Mouse (Mus musculus): ENCODE results near the gene Fancd2. TPM values are rescaled to one million over a fixed set of nuclear protein-coding genes. Genes with fewer than 3 reads are reported as not detected.

Gene Fancd2
- total RNA-seq, 1 experiment from 2014 or later: 31.8 TPM

DNA sequence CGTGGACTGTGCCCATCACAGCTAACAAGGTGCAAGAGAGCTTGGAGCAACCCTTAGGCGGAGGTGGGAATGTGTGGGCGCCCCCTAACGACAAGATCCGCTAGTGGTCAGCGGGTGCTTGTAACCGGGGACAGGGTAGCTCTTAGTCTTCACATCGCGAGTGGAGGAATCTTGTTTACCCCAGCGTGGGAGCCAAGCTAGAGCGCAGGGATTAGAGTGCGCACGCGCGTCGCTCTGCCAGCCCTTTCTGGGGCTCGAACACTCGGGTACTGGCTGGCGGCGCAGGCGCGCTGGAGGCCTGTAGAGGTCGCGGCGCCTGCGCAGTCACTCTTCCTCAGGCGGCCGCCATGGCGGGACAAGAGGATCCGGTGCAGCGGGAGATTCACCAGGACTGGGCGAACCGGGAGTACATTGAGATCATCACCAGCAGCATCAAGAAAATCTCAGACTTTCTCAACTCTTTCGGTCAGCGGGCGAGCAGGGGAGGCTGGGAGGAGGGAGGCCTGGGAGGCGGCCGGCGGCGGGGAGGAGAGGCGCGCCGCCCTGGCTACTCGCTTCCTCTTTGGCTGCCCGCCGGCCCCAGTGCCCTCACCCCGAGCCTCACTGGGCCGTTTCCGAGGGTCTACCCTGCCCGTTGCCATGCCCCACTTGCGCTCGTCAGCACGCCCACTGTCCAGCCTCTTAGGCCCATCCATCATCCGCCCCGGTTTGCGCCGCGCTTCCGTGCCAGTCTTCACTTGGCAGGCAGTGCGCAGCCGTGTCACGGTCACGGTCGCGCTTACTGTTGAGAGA is 73.1 kb downstream of the Fancd2 start, which contains the start of gene Brk1:
TSS of gene Brk1 (plus strand) at position 341 of the 792 bp plus-strand sequence.
- ATAC-seq (replicated peaks; ENCODE audit: low read depth, poor library complexity, severe bottlenecking): peak; percentile 82

DNA sequence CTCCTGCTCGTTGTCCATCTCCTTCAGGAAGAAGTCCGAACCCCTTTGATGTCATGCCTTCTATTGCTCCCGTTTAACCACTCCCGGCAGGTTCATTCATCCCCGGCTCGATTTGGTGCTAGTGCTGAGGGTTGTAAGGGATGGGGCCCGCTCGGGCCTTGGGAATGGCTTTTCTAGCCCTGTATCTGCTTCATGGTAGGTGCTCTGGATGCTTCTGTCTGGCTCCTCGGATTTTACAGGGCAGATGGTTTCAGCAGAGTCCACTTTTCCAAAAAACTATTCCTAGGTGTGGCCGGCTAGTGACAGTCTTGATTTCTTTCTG is 73.7 kb downstream of the Fancd2 start:
- ATAC-seq (replicated peaks; ENCODE audit: low read depth, poor library complexity, severe bottlenecking): no peak

DNA sequence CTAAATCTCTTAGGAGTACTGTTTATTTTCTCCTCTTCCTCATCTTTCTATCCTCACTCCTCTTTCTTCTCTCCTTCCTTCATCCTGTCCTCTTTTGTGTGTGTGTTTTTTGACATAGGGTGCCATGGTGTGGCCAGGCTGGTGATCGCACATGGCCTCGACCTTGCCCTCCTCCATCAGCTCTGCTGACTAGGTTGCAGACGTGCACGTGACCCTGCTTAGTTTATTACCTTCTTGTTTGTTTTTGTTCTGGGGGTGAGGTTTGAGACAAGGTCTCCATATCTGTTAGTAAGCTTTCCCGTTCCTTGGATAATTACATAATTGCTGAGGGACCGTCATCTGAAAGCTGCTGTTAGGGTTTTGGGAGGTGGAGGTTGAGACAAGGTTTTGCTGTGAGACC is 77.4 kb downstream of the Fancd2 start:
- ATAC-seq (replicated peaks; ENCODE audit: low read depth, poor library complexity, severe bottlenecking): no peak

DNA sequence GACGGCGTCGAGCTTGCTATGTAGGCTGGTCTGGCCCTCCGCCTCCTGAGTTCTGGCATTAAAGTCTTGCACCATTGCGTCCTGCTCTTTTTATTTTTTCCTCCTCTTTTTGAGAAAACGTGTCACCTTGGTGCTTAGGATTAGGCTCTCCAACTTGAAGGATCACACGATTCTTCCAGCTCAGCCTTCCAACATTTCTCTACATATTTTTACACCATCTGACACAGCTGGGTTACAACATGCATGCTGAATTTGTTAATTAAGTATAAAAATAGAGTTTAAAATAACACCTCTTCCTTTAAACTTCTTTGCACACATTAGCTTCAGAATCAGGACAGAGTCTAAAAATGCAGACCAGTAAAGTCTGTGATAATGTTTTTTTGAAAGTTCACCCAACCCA is 77.8 kb downstream of the Fancd2 start:
- ATAC-seq (replicated peaks; ENCODE audit: low read depth, poor library complexity, severe bottlenecking): no peak

DNA sequence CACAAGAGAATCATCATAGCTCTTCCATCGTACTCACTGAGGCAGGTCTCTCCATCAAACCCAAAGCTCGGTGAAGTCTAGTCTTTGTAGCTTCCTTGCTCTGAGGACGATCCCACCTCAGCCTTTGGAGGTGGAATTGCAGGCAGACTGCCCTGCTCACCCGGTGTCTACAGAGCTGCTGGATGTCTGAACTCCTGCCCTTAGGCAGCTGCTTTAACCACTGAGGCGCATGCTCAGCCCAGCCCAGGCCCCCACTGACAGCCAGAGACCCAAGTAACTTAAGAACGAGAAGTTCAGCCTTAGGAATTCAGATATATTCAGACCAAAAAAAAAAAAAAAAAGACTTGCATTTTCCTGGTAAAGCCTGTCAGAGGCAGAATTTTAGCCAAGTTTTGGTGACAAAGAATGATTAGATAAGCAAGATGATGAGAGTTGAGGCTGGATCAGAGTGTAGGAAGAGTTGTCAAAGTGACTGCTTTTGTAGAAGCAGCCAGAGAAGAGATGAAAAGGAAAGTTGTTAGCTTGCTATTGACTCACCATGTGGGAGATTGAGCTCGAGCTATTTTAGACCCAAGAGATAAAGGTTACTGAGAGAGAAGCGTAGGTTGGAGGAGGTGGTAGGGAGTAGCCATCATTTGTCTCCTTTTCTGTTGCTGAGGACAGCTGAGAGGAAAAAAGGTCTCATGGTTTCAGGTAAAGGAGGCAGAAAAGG is 80.9 kb downstream of the Fancd2 start:
- ATAC-seq (replicated peaks; ENCODE audit: low read depth, poor library complexity, severe bottlenecking): no peak

DNA sequence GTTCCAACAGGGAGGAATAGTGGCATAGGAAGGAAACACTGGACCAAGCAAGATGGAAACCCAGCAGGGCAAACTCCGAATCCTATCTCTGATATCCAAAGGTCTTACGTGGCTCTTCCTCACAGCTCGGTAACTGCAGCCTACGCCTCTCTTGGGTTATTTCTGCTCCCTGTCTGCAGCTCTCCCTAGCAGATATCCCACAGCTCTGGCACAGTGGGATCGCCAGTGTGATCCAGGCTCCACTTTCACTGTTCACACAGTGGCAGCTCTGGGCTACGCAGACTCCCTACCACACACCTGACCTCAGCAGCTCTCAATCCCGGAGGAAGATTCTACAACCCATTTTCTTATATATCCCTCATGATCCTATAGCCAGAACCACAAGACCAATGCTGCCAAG is 82.7 kb downstream of the Fancd2 start:
- no peak for ATAC-seq (replicated peaks; ENCODE audit: low read depth, poor library complexity, severe bottlenecking)

DNA sequence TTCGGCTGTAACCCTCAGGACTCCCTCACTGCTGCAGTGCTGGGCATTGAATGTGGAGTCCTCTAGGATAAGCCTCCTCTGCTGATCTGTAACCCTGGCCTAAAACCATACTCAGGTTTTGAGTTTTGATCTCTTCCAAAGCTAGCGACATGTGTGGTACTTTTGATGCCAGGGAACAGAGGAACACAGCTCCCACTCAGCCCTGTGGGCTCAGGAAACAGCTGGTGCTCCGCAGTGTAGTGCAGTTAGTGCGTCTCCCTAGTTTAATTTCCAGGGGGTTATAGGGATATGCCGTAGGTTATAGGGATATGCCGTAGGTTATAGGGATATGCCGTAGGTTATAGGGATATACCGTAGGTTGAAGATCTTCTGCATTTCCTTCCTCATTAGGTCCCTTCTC is 83.5 kb downstream of the Fancd2 start:
- ATAC-seq (replicated peaks; ENCODE audit: low read depth, poor library complexity, severe bottlenecking): no peak

DNA sequence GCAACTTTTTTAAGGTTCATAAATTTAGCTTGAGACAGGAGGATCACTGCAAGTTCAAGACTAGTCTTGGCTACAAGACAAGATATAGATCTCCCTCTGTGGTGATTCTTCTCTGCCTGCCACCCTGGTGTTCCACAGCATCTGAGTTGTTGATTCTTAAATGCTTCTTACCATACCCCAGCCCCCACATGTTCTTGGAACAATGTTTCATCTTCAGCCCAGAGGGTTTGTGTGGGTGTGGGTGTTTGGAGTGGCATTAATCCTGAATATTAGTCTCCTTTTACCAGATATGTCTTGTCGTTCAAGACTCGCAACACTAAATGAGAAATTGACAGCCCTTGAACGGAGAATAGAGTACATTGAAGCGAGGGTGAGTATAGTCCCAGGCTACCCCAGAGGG is 84.0 kb downstream of the Fancd2 start:
- no peak for ATAC-seq (replicated peaks; ENCODE audit: low read depth, poor library complexity, severe bottlenecking)

DNA sequence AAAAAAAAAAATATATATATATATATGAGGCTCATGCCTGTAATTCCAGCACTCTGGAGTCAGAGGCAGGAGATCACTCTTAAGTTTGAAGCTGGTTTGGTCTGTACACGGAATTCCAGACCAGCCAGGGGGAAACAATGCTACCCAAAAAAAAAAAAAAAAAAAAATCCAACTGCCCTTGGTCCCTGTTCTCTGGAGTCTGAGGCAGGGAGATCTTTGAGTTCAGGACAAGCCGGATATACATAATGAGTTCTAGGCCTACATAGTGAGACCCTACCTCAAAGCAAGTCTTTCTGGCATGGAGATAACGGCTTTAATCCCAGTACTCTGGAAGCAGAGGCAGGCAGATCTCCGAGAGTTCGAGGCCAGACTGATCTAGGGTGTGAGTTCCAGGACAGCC is 91.9 kb downstream of the Fancd2 start:
- no peak for ATAC-seq (replicated peaks; ENCODE audit: low read depth, poor library complexity, severe bottlenecking)

DNA sequence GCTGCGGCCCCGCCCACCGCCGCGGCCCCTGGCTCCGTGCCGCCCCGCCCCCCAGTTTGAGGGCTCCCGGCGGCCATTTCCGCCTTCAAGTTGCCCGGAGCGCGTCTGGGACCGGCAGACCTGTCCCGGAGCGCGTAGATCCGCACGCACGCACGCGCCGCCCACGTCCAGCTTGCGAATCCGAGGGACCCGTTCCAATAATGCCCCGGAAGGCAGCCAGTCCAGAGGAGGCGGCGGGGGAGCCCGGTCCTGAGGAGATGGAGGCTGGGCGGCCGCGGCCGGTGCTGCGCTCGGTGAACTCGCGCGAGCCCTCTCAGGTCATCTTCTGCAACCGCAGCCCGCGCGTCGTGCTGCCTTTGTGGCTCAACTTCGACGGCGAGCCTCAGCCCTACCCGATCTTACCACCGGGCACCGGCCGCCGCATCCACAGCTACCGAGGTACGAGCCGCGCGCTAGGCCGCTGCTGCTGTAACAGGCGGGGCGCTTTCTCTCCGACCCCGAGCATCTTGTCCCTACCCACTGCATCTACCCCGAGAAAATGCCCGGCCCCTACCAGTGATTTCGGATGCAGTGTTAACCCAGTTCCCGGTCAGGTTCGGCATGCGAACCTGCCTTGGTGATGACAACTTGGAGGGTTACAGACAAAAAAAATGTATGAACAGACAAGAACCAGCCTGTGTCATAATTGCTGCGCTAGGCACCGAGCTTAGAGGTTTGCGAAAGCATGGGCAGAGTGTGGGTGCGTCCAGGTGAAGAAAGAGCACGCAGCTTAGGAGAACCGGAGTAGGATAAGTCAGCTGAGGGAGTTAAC is 92.7 kb downstream of the Fancd2 start, which contains the start of gene Vhl:
TSS of gene Vhl (plus strand) at position 19 of the 811 bp plus-strand sequence.
- ATAC-seq (replicated peaks; ENCODE audit: low read depth, poor library complexity, severe bottlenecking): peak; percentile 76

DNA sequence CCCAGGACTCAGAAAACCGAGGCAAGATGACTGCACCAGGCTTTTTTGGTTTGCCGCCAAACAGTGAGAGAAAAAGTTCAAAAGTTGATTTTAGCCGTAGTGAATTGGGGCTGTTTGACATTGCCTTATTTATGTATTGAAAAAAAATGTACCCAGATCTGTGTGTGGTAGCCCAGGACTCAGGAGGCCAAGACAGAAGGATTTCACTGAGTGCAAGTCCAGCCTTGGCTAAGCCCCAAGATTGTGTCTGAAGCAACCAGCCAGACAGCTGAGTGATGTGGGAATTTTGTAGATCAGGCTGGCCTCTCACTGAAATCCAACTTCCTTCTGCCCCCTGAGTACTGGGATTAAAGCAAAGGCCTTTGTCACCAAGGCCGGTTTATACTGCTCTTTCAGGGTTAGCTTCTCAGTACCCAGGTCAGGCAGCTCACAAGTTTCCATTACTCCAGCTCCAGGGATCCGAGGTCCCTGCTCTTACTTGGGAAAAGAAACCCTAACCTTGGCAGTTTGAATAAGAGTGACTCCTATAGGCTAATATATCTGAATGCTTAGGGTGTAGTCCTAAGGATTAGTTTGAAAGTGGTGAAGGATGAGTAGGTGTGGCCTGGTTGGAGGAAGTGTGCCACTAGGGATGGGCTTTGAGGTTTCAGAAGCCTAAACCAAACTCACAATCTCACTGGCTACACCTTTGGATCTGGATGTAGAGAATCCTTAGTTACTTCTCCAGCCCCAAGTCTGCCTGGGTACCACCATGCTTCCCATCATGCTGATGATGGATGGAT is 93.7 kb downstream of the Fancd2 start:
- ATAC-seq (replicated peaks; ENCODE audit: low read depth, poor library complexity, severe bottlenecking): 0 out of 2 replicates have a peak, but pooled peaks have one; percentile 7

DNA sequence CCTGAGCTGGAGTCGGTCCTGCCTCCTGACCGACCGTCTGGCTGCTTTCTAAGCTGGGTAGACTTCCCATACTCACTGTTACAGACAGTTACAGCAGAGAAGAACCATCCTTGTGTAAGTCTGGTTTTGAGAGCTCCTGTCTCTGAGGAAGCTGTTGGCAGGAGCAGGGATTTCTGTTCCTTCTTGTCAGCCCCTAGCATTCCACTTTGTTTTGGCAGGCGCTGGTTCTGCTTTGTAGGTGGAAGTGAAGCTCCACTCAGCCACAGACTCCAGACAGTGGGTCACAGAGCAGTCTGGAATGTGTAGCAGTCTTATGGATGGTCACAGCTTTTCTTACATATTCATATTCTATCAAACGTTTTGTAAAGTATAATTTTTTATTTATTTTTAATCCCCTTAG is 98.8 kb downstream of the Fancd2 start:
- ATAC-seq (replicated peaks; ENCODE audit: low read depth, poor library complexity, severe bottlenecking): peak; percentile 50

DNA sequence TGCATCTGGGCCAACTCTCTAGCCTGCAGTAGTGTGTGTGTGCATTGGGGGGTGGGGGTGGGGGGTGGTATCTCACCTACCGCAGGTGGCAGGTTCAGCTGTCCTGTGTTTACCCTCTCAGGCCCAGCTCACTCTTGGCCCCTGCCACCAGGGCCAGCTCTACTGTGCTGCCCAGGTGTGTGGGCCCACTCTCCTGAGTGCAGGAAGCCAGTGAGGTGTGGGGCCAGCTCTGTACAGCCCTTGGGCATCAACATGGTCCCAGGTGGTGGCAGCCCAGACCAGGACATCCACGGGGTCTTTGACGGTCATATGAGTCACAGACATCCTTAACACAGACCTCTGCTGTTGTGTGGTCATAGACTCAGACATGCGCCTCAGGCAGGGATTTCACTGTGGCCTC is 101.4 kb downstream of the Fancd2 start:
- ATAC-seq (replicated peaks; ENCODE audit: low read depth, poor library complexity, severe bottlenecking): no peak

DNA sequence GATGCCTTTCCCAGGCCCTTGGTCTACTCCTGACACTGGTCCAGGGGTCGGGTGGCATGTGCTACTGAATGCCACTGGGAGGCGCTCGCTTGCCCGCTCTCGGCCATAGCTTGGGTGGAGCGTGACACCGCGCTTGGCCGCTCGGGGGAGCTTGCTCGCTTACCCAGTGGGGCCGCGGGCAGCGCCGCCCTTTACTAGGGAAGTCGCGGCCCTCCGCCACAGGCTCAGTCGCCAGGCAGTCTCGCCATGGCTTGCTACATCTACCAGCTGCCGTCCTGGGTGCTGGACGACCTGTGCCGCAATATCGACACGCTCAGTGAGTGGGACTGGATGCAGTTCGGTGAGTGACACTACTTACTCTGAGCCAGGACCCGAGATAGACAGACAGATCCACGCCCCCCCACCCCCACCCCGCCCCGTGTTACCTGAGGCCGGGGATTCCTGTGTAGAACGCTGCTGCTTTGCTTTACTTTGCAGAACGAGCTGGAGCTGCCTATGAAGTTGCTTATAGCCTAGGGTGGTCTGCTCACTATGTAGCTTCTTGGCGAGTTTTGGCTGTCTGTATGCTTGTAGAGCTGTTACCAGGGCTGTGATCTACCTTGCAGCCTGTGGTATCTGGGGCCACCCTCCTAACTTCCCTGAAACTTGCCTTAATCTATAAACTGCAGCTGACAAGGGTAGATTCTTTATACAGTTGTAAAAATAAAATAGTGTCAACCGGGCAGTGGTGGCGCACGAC is 107.0 kb downstream of the Fancd2 start, which contains the start of gene Irak2:
TSS of gene Irak2 (plus strand) at position 166 of the 739 bp plus-strand sequence.
- ATAC-seq (replicated peaks; ENCODE audit: low read depth, poor library complexity, severe bottlenecking): peak; percentile 100

DNA sequence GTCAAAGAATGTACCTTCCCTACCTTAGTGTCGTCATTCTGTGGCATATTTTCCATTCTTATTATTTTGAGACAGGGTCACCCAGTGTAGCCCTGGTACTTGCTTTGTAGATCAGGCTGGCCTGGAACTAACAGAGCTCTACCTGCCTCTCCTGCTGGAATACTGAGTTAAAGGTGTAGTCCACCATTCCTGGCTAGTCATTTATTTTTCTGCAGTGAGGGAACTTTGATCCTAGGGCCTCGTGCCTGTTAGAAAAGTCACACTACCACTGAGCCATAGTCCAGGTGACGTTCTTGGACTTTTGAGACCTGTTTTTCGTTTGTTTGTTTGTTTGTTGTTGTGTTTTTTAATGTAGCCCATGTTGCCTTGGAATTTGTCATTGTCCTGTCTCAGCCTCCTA is 107.7 kb downstream of the Fancd2 start:
- no peak for ATAC-seq (replicated peaks; ENCODE audit: low read depth, poor library complexity, severe bottlenecking)

DNA sequence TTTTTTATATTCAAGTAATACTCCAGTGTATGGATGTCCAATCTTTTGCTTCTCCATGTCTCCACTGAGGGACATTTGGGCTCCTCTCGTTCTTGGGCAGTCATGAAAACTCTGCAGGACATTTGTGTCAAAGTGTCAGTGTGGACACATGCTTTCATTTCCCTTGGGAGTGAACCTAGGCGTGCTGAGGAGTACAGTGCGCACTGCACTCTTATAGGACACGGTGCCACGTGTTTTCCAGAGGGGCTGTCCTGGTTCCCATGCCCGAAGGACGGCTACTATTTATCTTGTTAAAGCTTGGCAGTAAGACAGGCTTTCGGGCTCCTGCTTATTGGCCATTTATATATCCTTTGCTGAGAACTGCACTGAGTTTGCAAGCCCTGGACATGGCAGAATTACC is 111.1 kb downstream of the Fancd2 start:
- ATAC-seq (replicated peaks; ENCODE audit: low read depth, poor library complexity, severe bottlenecking): no peak

DNA sequence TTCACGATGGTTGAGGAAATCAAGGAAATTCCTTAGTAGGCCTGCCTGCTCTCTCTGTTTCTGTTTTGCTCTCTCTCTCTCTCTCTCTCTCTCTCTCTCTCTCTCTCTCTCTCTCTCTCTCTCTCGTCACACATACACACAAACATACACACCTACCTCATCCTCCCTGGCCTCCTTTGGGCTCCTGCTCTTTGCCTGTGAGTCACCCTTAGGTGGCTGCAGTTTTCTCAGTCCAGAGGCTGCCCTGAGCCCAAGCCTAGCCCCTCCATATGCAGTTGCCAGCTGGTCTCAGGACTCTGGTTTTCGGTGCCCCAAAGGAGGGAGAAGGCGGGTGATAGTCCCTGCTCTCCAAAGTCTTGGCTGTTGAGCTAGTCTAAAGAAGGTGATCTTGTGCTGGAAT is 111.5 kb downstream of the Fancd2 start:
- no peak for ATAC-seq (replicated peaks; ENCODE audit: low read depth, poor library complexity, severe bottlenecking)

DNA sequence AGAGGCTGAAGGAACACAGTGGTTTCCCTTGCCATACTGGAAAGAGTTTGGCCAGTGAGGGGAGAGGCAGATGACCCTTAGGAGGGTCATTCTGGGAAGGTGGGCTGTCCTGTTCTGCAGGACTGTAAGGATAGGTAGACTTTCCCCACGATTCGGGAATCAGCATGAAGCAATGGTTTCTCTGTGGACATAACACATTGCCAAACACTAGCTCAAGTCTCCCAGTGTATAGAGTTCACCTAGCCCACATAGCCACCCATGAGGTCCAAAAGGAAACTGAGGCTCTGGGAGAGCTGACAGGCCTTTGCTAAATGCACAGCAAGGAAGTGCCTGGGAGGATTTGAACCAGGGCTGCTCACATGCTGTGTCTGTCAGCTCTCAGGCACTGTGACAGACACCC is 112.5 kb downstream of the Fancd2 start:
- no peak for ATAC-seq (replicated peaks; ENCODE audit: low read depth, poor library complexity, severe bottlenecking)

DNA sequence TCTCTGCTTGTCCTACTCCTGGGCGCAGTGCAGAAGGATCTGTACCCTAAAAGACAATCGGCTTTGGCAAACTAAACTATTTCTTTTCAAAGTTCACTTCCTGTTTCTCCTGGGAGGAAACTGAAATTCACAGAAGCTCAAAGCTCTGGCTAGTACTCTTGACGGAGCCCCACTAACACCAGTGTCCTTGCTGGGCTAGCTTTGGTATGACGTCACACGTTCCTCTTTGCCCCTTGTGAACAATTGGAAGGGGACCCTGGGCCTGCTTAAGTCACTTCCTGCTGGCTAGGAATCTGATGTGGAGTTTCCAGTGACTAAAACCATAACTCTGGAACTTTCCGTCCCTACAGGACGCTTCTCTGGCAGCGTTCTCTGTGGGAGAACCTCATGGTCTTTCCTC is 113.3 kb downstream of the Fancd2 start:
- ATAC-seq (replicated peaks; ENCODE audit: low read depth, poor library complexity, severe bottlenecking): peak; percentile 79

All from common myeloid progenitor, adult 5-6 weeks (primary cell).